Comparison of ENCODE assay signal across 18 mouse cellular contexts in genomic region chr4:125663262-125663661, GRCm38 (mm10).
DNase-seq lines count a peak whose midpoint lies in the region; ATAC-seq and TF ChIP-seq lines count a peak whose summit lies in the region.
"Had no signal": no experiment of that assay in that cellular context is flagged by ENCODE, and none has a peak within 500 bp of the region (broad histone marks: within the 10 kb centered on the region; RNA-seq: fewer than 3 reads in every experiment).

No protein-coding gene starts in this region.

- H3K36me3 ChIP-seq in neural tube, embryonic 11.5 days (ENCODE audit: control insufficient read depth, insufficient read depth, low read length) = no peaks in the 10 kb centered on the region
- H3K36me3 ChIP-seq in hindbrain, postnatal 0 days (ENCODE audit: insufficient read depth, low read length) = no peaks in the 10 kb centered on the region; the same call in 1 of the 2 replicates
- H3K36me3 ChIP-seq in midbrain, embryonic 15.5 days (replicated peaks) = no peaks in the 10 kb centered on the region
- H3K36me3 ChIP-seq: embryonic facial prominence, embryonic 13.5 days; heart, embryonic 15.5 days; limb, embryonic 15.5 days had no signal

- no peak for TF ChIP-seq CTCF in hindbrain, postnatal 0 days (IDR thresholded peaks at IDR 0.05; ENCODE audit: low read depth)

- no peak for DNase-seq in neural tube, embryonic 11.5 days (ENCODE audit: low spot score)
- DNase-seq in neural tube, embryonic 10.5 days (ENCODE audit: extremely low spot score, low spot score) = no peak
- DNase-seq in hindbrain, postnatal 0 days (ENCODE audit: low spot score) = peak; percentile 23
- DNase-seq in cerebellum, postnatal 4 days (ENCODE audit: low spot score in 2 of 2) = no peak
- no peak for DNase-seq in kidney, adult 18-20 months
- no peak for DNase-seq in lung, postnatal 4 days
- DNase-seq: cerebellum, adult 2 months; gastrocnemius, postnatal 14 days; heart, adult 2 months; kidney, adult 11 months; kidney, postnatal 10 days; layer of hippocampus, postnatal 36 days had no signal

- no peaks in the 10 kb centered on the region for H3K27me3 ChIP-seq in neural tube, embryonic 11.5 days (ENCODE audit: control insufficient read depth, insufficient read depth, low read length)
- no peaks in the 10 kb centered on the region for H3K27me3 ChIP-seq in hindbrain, postnatal 0 days (ENCODE audit: insufficient read depth, low read length)
- H3K27me3 ChIP-seq in midbrain, embryonic 15.5 days (replicated peaks) = no peaks in the 10 kb centered on the region
- H3K27me3 ChIP-seq: embryonic facial prominence, embryonic 13.5 days; heart, embryonic 15.5 days; limb, embryonic 15.5 days had no signal

- H3K4me2 ChIP-seq in neural tube, embryonic 11.5 days (ENCODE audit: low read depth) = no peak overlapping the region
- no peak overlapping the region for H3K4me2 ChIP-seq in hindbrain, postnatal 0 days (ENCODE audit: low read depth, low read length)
- no peak overlapping the region for H3K4me2 ChIP-seq in midbrain, embryonic 15.5 days
- H3K4me2 ChIP-seq: embryonic facial prominence, embryonic 13.5 days; heart, embryonic 15.5 days; limb, embryonic 15.5 days had no signal

- no peak overlapping the region for H3K4me3 ChIP-seq in neural tube, embryonic 11.5 days (ENCODE audit: low read depth, low read length)
- H3K4me3 ChIP-seq in hindbrain, postnatal 0 days (ENCODE audit: low read length) = no peak overlapping the region
- no peak overlapping the region for H3K4me3 ChIP-seq in midbrain, embryonic 15.5 days
- H3K4me3 ChIP-seq: embryonic facial prominence, embryonic 13.5 days; heart, adult 2 months; heart, embryonic 15.5 days; limb, embryonic 15.5 days had no signal

- H3K9me3 ChIP-seq in neural tube, embryonic 11.5 days (ENCODE audit: control insufficient read depth, low read length) = no peaks in the 10 kb centered on the region
- no peaks in the 10 kb centered on the region for H3K9me3 ChIP-seq in hindbrain, postnatal 0 days (ENCODE audit: low read length)
- no peaks in the 10 kb centered on the region for H3K9me3 ChIP-seq in midbrain, embryonic 15.5 days
- H3K9me3 ChIP-seq: embryonic facial prominence, embryonic 13.5 days; heart, embryonic 15.5 days; limb, embryonic 15.5 days had no signal

- no peak for ATAC-seq in neural tube, embryonic 11.5 days (ENCODE audit: insufficient read depth, low FRiP score, low TSS enrichment)
- ATAC-seq in hindbrain, postnatal 0 days = no peak
- ATAC-seq in midbrain, embryonic 15.5 days (replicated peaks) = peak; percentile 44
- ATAC-seq: lung, postnatal 0 days had no signal

- peak overlapping the region; percentile 40; the same call in 1 of the 2 replicates for H3K27ac ChIP-seq in neural tube, embryonic 11.5 days (ENCODE audit: low read depth, low read length)
- H3K27ac ChIP-seq in hindbrain, postnatal 0 days = no peak overlapping the region
- peak overlapping the region; percentile 53 for H3K27ac ChIP-seq in midbrain, embryonic 15.5 days
- H3K27ac ChIP-seq: embryonic facial prominence, embryonic 13.5 days; heart, adult 2 months; heart, embryonic 15.5 days; limb, embryonic 15.5 days; stomach, postnatal 0 days had no signal

- WGBS in neural tube, embryonic 11.5 days = 61% methylated on average over 8 of the region's 8 CpGs
- 34% methylated on average over 8 of the region's 8 CpGs for WGBS in hindbrain, postnatal 0 days
- 25% methylated on average over 8 of the region's 8 CpGs for WGBS in midbrain, embryonic 15.5 days

- H3K9ac ChIP-seq in neural tube, embryonic 11.5 days (ENCODE audit: low read length) = no peak overlapping the region
- H3K9ac ChIP-seq in hindbrain, postnatal 0 days (replicated peaks; ENCODE audit: low read length) = no peak overlapping the region
- no peak overlapping the region for H3K9ac ChIP-seq in midbrain, embryonic 15.5 days
- H3K9ac ChIP-seq: embryonic facial prominence, embryonic 13.5 days; heart, embryonic 15.5 days; limb, embryonic 15.5 days had no signal

- H3K4me1 ChIP-seq in neural tube, embryonic 11.5 days (ENCODE audit: control insufficient read depth, insufficient read depth, low read length) = no peaks in the 10 kb centered on the region; the same call in 1 of the 2 replicates
- peaks cover 3% of the 10 kb centered on the region; the same call in 1 of the 2 replicates for H3K4me1 ChIP-seq in hindbrain, postnatal 0 days (ENCODE audit: insufficient read depth, low read length)
- peaks cover 25% of the 10 kb centered on the region for H3K4me1 ChIP-seq in midbrain, embryonic 15.5 days
- H3K4me1 ChIP-seq: heart, embryonic 15.5 days; limb, embryonic 15.5 days had no signal
